Mouse (Mus musculus): ENCODE results near the gene Tas1r2. TPM values are rescaled to one million over a fixed set of nuclear protein-coding genes. Genes with fewer than 3 reads are reported as not detected.
A peak's percentile ranks its signal among the peaks of the same experiment; 100 is the strongest.

Gene Tas1r2
- total and polyA plus RNA-seq, 2 experiments = 0.05 TPM; not detected in 1

- no peak overlapping the region for H3K4me3 ChIP-seq (ENCODE audit: insufficient read depth, low read depth, low read length)
- no peaks in the 10 kb centered on the region for H3K27me3 ChIP-seq (ENCODE audit: control insufficient read depth, insufficient read depth, low read length)
These were observed 21.6 kb upstream of the Tas1r2 start for GRCm38 (mm10) chr4:139631569-139632253.

GRCm38 (mm10) chr4:139632254-139632580, 21.1 kb upstream of the Tas1r2 start:
- DNase-seq (ENCODE audit: extremely low read depth, low read depth, low spot score) = peak; percentile 85
- Histone ChIP-seq H3K4me3 (ENCODE audit: insufficient read depth, low read depth, low read length) (no peak overlapping the region), H3K36me3 (ENCODE audit: control insufficient read depth, insufficient read depth, low read length) (no peaks in the 10 kb centered on the region; the same call in 1 of the 2 replicates), H3K27ac (replicated peaks; ENCODE audit: insufficient read depth, low read depth, low read length) (peak overlapping the region; percentile 75), H3K27me3 (ENCODE audit: control insufficient read depth, insufficient read depth, low read length) (no peaks in the 10 kb centered on the region), H3K9ac (ENCODE audit: low read depth, low read length) (peak overlapping the region; percentile 17), H3K4me1 (ENCODE audit: control insufficient read depth, insufficient read depth, low read length) (peaks cover 31% of the 10 kb centered on the region), H3K79me2 (ENCODE audit: control insufficient read depth, insufficient read depth, low read length) (peaks cover 29% of the 10 kb centered on the region; the same call in 1 of the 2 replicates)
- WGBS = 32% methylated on average over 10 of the region's 10 CpGs
- TF ChIP-seq CTCF (IDR thresholded peaks at IDR 0.05; ENCODE audit: low read depth, low read length) (no peak), POLR2A (IDR thresholded peaks at IDR 0.05; ENCODE audit: extremely low read depth, insufficient read depth, low read length) (no peak)

More at GRCm38 (mm10) chr4:139631569-139632253, 21.6 kb upstream of the Tas1r2 start:
- Histone ChIP-seq H3K27ac (replicated peaks; ENCODE audit: insufficient read depth, low read depth, low read length) (peak overlapping the region; percentile 75), H3K36me3 (ENCODE audit: control insufficient read depth, insufficient read depth, low read length) (no peaks in the 10 kb centered on the region; the same call in 1 of the 2 replicates), H3K4me1 (ENCODE audit: control insufficient read depth, insufficient read depth, low read length) (peaks cover 31% of the 10 kb centered on the region), H3K79me2 (ENCODE audit: control insufficient read depth, insufficient read depth, low read length) (peaks cover 30% of the 10 kb centered on the region; the same call in 1 of the 2 replicates), H3K9ac (ENCODE audit: low read depth, low read length) (peak overlapping the region; percentile 48)
- 26% methylated on average over 7 of the region's 7 CpGs for WGBS
- TF ChIP-seq POLR2A (IDR thresholded peaks at IDR 0.05; ENCODE audit: extremely low read depth, insufficient read depth, low read length) (no peak), CTCF (IDR thresholded peaks at IDR 0.05; ENCODE audit: low read depth, low read length) (no peak)
- DNase-seq (ENCODE audit: extremely low read depth, low read depth, low spot score) = peak; percentile 56

- TF ChIP-seq POLR2A (IDR thresholded peaks at IDR 0.05; ENCODE audit: extremely low read depth, insufficient read depth, low read length) (no peak), CTCF (IDR thresholded peaks at IDR 0.05; ENCODE audit: low read depth, low read length) (peak; percentile 99)
- Histone ChIP-seq H3K27me3 (ENCODE audit: control insufficient read depth, insufficient read depth, low read length) (no peaks in the 10 kb centered on the region), H3K36me3 (ENCODE audit: control insufficient read depth, insufficient read depth, low read length) (peaks cover 3% of the 10 kb centered on the region; the same call in 1 of the 2 replicates), H3K9ac (ENCODE audit: low read depth, low read length) (no peak overlapping the region), H3K27ac (replicated peaks; ENCODE audit: insufficient read depth, low read depth, low read length) (no peak overlapping the region), H3K4me1 (ENCODE audit: control insufficient read depth, insufficient read depth, low read length) (peaks cover 9% of the 10 kb centered on the region), H3K79me2 (ENCODE audit: control insufficient read depth, insufficient read depth, low read length) (peaks cover 14% of the 10 kb centered on the region; the same call in 1 of the 2 replicates), H3K4me3 (ENCODE audit: insufficient read depth, low read depth, low read length) (no peak overlapping the region)
- WGBS = 46% methylated on average over 7 of the region's 7 CpGs
- DNase-seq (ENCODE audit: extremely low read depth, low read depth, low spot score) = no peak
These were observed 17.0 kb upstream of the Tas1r2 start for GRCm38 (mm10) chr4:139636373-139636772.

GRCm38 (mm10) chr4:139637847-139638246, 15.5 kb upstream of the Tas1r2 start:
- H3K36me3 ChIP-seq (ENCODE audit: control insufficient read depth, insufficient read depth, low read length) = peaks cover 5% of the 10 kb centered on the region; the same call in 1 of the 2 replicates
- no peak for TF ChIP-seq CTCF (IDR thresholded peaks at IDR 0.05; ENCODE audit: low read depth, low read length)
- no peak for TF ChIP-seq POLR2A (IDR thresholded peaks at IDR 0.05; ENCODE audit: extremely low read depth, insufficient read depth, low read length)
- H3K4me3 ChIP-seq (ENCODE audit: insufficient read depth, low read depth, low read length) = no peak overlapping the region
- H3K4me1 ChIP-seq (ENCODE audit: control insufficient read depth, insufficient read depth, low read length) = no peaks in the 10 kb centered on the region
- DNase-seq (ENCODE audit: extremely low read depth, low read depth, low spot score) = no peak
- no peaks in the 10 kb centered on the region for H3K27me3 ChIP-seq (ENCODE audit: control insufficient read depth, insufficient read depth, low read length)
- WGBS = 93% methylated on average over 9 of the region's 9 CpGs
- H3K27ac ChIP-seq (replicated peaks; ENCODE audit: insufficient read depth, low read depth, low read length) = no peak overlapping the region
- H3K9ac ChIP-seq (ENCODE audit: low read depth, low read length) = no peak overlapping the region
- H3K79me2 ChIP-seq (ENCODE audit: control insufficient read depth, insufficient read depth, low read length) = peaks cover 17% of the 10 kb centered on the region; the same call in 1 of the 2 replicates

- WGBS = 96% methylated on average over 16 of the region's 16 CpGs
- Histone ChIP-seq H3K4me1 (ENCODE audit: control insufficient read depth, insufficient read depth, low read length) (no peaks in the 10 kb centered on the region), H3K36me3 (ENCODE audit: control insufficient read depth, insufficient read depth, low read length) (peaks cover 7% of the 10 kb centered on the region; the same call in 1 of the 2 replicates), H3K27ac (replicated peaks; ENCODE audit: insufficient read depth, low read depth, low read length) (no peak overlapping the region), H3K79me2 (ENCODE audit: control insufficient read depth, insufficient read depth, low read length) (peaks cover 12% of the 10 kb centered on the region; the same call in 1 of the 2 replicates), H3K27me3 (ENCODE audit: control insufficient read depth, insufficient read depth, low read length) (no peaks in the 10 kb centered on the region), H3K9ac (ENCODE audit: low read depth, low read length) (no peak overlapping the region), H3K4me3 (ENCODE audit: insufficient read depth, low read depth, low read length) (no peak overlapping the region)
- no peak for TF ChIP-seq CTCF (IDR thresholded peaks at IDR 0.05; ENCODE audit: low read depth, low read length)
- no peak for TF ChIP-seq POLR2A (IDR thresholded peaks at IDR 0.05; ENCODE audit: extremely low read depth, insufficient read depth, low read length)
- no peak for DNase-seq (ENCODE audit: extremely low read depth, low read depth, low spot score)
These were observed 15.0 kb upstream of the Tas1r2 start for GRCm38 (mm10) chr4:139638356-139638755.

GRCm38 (mm10) chr4:139639801-139640200, 13.5 kb upstream of the Tas1r2 start:
- H3K27ac ChIP-seq (replicated peaks; ENCODE audit: insufficient read depth, low read depth, low read length) = no peak overlapping the region
- peaks cover 6% of the 10 kb centered on the region; the same call in 1 of the 2 replicates for H3K79me2 ChIP-seq (ENCODE audit: control insufficient read depth, insufficient read depth, low read length)
- H3K27me3 ChIP-seq (ENCODE audit: control insufficient read depth, insufficient read depth, low read length) = no peaks in the 10 kb centered on the region
- peaks cover 14% of the 10 kb centered on the region for H3K36me3 ChIP-seq (ENCODE audit: control insufficient read depth, insufficient read depth, low read length)
- no peak overlapping the region for H3K9ac ChIP-seq (ENCODE audit: low read depth, low read length)
- no peak for DNase-seq (ENCODE audit: extremely low read depth, low read depth, low spot score)
- no peak overlapping the region for H3K4me3 ChIP-seq (ENCODE audit: insufficient read depth, low read depth, low read length)
- 94% methylated on average over 12 of the region's 12 CpGs for WGBS
- TF ChIP-seq POLR2A (IDR thresholded peaks at IDR 0.05; ENCODE audit: extremely low read depth, insufficient read depth, low read length) (no peak), CTCF (IDR thresholded peaks at IDR 0.05; ENCODE audit: low read depth, low read length) (no peak)
- H3K4me1 ChIP-seq (ENCODE audit: control insufficient read depth, insufficient read depth, low read length) = no peaks in the 10 kb centered on the region
